Mouse (Mus musculus) forebrain, embryonic 11.5 days (tissue): ENCODE measurements around the gene Junb. TPM values are rescaled to one million over a fixed set of nuclear protein-coding genes. Genes with fewer than 3 reads are reported as not detected.

ENCODE experiments used
- ATAC-seq: fragments of 200-750 bp; cut with Nextera tagmentation; replicated peaks from 2 replicates; pipeline ENCODE4 v1.8.0; 2017; ENCODE audit warnings: moderate TSS enrichment; ENCODE audit not compliant: low FRiP score
- DNase-seq: peaks from one replicate; pipeline ENCODE4 v3.0.0-alpha.2; 2017; ENCODE audit warnings: low spot score
- H3K27ac ChIP-seq: fragments of 300-500 bp; sonication (generic); 2 replicates; pipeline ENCODE4 v1.5.1; 2014; ENCODE audit warnings: low read depth, low read length
- H3K27me3 ChIP-seq: fragments of 300-500 bp; sonication (generic); 2 replicates; pipeline ENCODE4 v1.6.1; 2014; ENCODE audit warnings: mild to moderate bottlenecking, low read length, mixed read lengths; ENCODE audit not compliant: control insufficient read depth, insufficient read depth
- H3K36me3 ChIP-seq: fragments of 300-500 bp; sonication (generic); 2 replicates; pipeline ENCODE4 v1.6.1; 2014; ENCODE audit warnings: mild to moderate bottlenecking, low read length, moderate library complexity, mixed read lengths; ENCODE audit not compliant: control insufficient read depth, insufficient read depth
- H3K4me1 ChIP-seq: fragments of 300-500 bp; sonication (generic); replicated peaks from 2 replicates; pipeline ENCODE4 v1.6.1; 2014; ENCODE audit warnings: low read length, mixed read lengths; ENCODE audit not compliant: control insufficient read depth, insufficient read depth
- H3K4me2 ChIP-seq: fragments of 300-500 bp; sonication (generic); 2 replicates; pipeline ENCODE4 v1.6.1; 2014; ENCODE audit warnings: low read depth, mild to moderate bottlenecking, low read length, moderate library complexity, mixed read lengths; ENCODE audit not compliant: severe bottlenecking
- H3K4me3 ChIP-seq: fragments of 300-500 bp; sonication (generic); 2 replicates; pipeline ENCODE4 v1.5.1; 2014; ENCODE audit warnings: low read depth, low read length
- H3K9ac ChIP-seq: fragments of 300-500 bp; sonication (generic); 2 replicates; pipeline ENCODE4 v1.6.1; 2014; ENCODE audit warnings: low read length
- H3K9me3 ChIP-seq: fragments of 300-500 bp; sonication (generic); 2 replicates; pipeline ENCODE4 v1.6.1; 2016; ENCODE audit warnings: low read length, mixed read lengths; ENCODE audit not compliant: control insufficient read depth
- WGBS: fragments of 180-500 bp; shearing (Covaris S2); extraction: QIAGEN DNeasy Blood & Tissue Kit; methylation state at CpG from one replicate; pipeline ENCODE4 v1.1.7; 2014; 5-methylcytosine and 5-hydroxymethylcytosine counted together
- polyA plus RNA-seq: library from polyadenylated mRNA; unstranded; fragments of >200 nt; fragmentation: Nextera tagmentation; extraction: Ambion mirVana; gene quantifications from 2 replicates; pipeline ENCODE4 v1.2.1, GENCODE M21; 2014

The Junb gene
- polyA plus RNA-seq, 1 experiment from 2014 or later, result 5.2 TPM

GRCm38 (mm10) chr8:84935489-84935888, 43.0 kb downstream of the Junb start:
- WGBS, result 6% methylated on average over 14 of the region's 14 CpGs
- H3K27ac ChIP-seq, result no peak overlapping the region
- H3K4me1 ChIP-seq, result peaks cover 18% of the 10 kb centered on the region
- H3K9me3 ChIP-seq, result no peaks in the 10 kb centered on the region
- ATAC-seq (peak; percentile 22), DNase-seq (no peak)
- H3K36me3 ChIP-seq, result no peaks in the 10 kb centered on the region
- peaks cover 20% of the 10 kb centered on the region for H3K27me3 ChIP-seq
- H3K4me3 ChIP-seq, result peak overlapping the region; percentile 63; the same call in 1 of the 2 replicates
- H3K4me2 ChIP-seq, result peak overlapping the region; percentile 91
- no peak overlapping the region; the same call in 1 of the 2 replicates for H3K9ac ChIP-seq

- Histone ChIP-seq H3K9me3 (no peaks in the 10 kb centered on the region), H3K4me1 (peaks cover 18% of the 10 kb centered on the region), H3K4me3 (peak overlapping the region; percentile 63; the same call in 1 of the 2 replicates), H3K9ac (peak overlapping the region; percentile 33; the same call in 1 of the 2 replicates), H3K27ac (no peak overlapping the region), H3K36me3 (no peaks in the 10 kb centered on the region), H3K4me2 (peak overlapping the region; percentile 91), H3K27me3 (peaks cover 20% of the 10 kb centered on the region)
- WGBS, result 2% methylated on average over 15 of the region's 15 CpGs
- DNase-seq (peak; percentile 88), ATAC-seq (peak; percentile 85)
Measured at GRCm38 (mm10) chr8:84934860-84935259, 43.7 kb downstream of the Junb start.

GRCm38 (mm10) chr8:84933767-84934559, 44.6 kb downstream of the Junb start:
- H3K4me2 ChIP-seq, result peak overlapping the region; percentile 91; the same call in 1 of the 2 replicates
- no peak overlapping the region for H3K27ac ChIP-seq
- 85% methylated on average over 16 of the region's 16 CpGs for WGBS
- DNase-seq, result no peak
- no peak for ATAC-seq
- no peaks in the 10 kb centered on the region for H3K9me3 ChIP-seq
- H3K4me1 ChIP-seq, result peaks cover 21% of the 10 kb centered on the region
- no peak overlapping the region for H3K9ac ChIP-seq
- H3K27me3 ChIP-seq, result peaks cover 25% of the 10 kb centered on the region
- no peaks in the 10 kb centered on the region for H3K36me3 ChIP-seq
- no peak overlapping the region for H3K4me3 ChIP-seq

GRCm38 (mm10) chr8:84930582-84930981, 47.9 kb downstream of the Junb start:
- no peaks in the 10 kb centered on the region for H3K36me3 ChIP-seq
- H3K4me2 ChIP-seq, result no peak overlapping the region
- DNase-seq (no peak), ATAC-seq (no peak)
- H3K27me3 ChIP-seq, result peaks cover 14% of the 10 kb centered on the region
- no peak overlapping the region for H3K27ac ChIP-seq
- H3K4me1 ChIP-seq, result peaks cover 11% of the 10 kb centered on the region
- H3K9ac ChIP-seq, result no peak overlapping the region
- WGBS, result 95% methylated on average over 13 of the region's 13 CpGs
- H3K4me3 ChIP-seq, result no peak overlapping the region
- no peaks in the 10 kb centered on the region for H3K9me3 ChIP-seq

- Histone ChIP-seq H3K4me1 (peaks cover 3% of the 10 kb centered on the region; the same call in 1 of the 2 replicates), H3K36me3 (no peaks in the 10 kb centered on the region; the same call in 1 of the 2 replicates), H3K9me3 (no peaks in the 10 kb centered on the region), H3K27ac (no peak overlapping the region; the same call in 1 of the 2 replicates), H3K4me3 (peak overlapping the region; percentile 39), H3K9ac (peak overlapping the region; percentile 52), H3K27me3 (peaks cover 7% of the 10 kb centered on the region), H3K4me2 (peak overlapping the region; percentile 70)
- 2% methylated on average over 46 of the region's 52 CpGs for WGBS
- DNase-seq, result peak; percentile 90
- peak; percentile 88 for ATAC-seq
Measured at GRCm38 (mm10) chr8:84928456-84929306, 49.8 kb downstream of the Junb start.

- H3K9me3 ChIP-seq, result no peaks in the 10 kb centered on the region
- ATAC-seq (no peak), DNase-seq (no peak)
- H3K27me3 ChIP-seq, result peaks cover 7% of the 10 kb centered on the region
- H3K4me1 ChIP-seq, result peaks cover 3% of the 10 kb centered on the region; the same call in 1 of the 2 replicates
- no peak overlapping the region for H3K9ac ChIP-seq
- H3K4me3 ChIP-seq, result no peak overlapping the region
- no peaks in the 10 kb centered on the region; the same call in 1 of the 2 replicates for H3K36me3 ChIP-seq
- no peak overlapping the region for H3K4me2 ChIP-seq
- WGBS, result 94% methylated on average over 1 of the region's 1 CpGs
- no peak overlapping the region for H3K27ac ChIP-seq
Measured at GRCm38 (mm10) chr8:84927513-84927912, 51.0 kb downstream of the Junb start.

- Histone ChIP-seq H3K36me3 (no peaks in the 10 kb centered on the region; the same call in 1 of the 2 replicates), H3K4me3 (no peak overlapping the region), H3K27ac (no peak overlapping the region), H3K9me3 (no peaks in the 10 kb centered on the region), H3K9ac (no peak overlapping the region), H3K27me3 (peaks cover 5% of the 10 kb centered on the region), H3K4me2 (no peak overlapping the region), H3K4me1 (peaks cover 3% of the 10 kb centered on the region; the same call in 1 of the 2 replicates)
- 83% methylated on average over 7 of the region's 7 CpGs for WGBS
- ATAC-seq (no peak), DNase-seq (no peak)
Measured at GRCm38 (mm10) chr8:84925557-84925956, 53.0 kb downstream of the Junb start.
